Mouse (Mus musculus): Measurements from ENCODE around the gene Ros1.

DNA sequence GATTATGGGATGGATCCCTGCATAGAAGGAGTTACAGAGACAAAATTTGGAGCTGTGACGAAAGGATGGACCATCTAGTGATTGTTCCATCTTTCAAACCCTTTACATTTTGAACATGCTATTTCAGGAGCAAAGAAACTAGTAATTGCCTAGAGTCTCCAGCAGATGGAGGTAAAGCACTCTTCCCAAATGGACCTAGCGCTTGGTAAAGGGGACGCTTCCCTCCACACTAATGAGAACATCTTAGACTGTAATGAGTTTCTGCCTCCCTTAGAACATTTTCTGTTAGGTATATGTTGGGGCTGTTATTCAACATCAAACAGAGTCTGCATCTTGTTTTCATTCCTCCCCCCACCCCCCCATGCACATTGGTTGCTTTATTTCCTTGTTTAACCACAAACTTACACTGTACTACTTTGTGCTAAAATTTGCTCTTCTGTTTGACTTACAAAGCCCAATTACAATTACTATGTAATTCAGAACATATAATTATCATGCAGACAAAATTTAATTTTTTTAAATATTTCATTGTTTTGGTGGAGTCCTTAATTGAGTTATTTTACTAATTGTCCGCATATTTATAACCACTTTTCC is 88.8 kb downstream of the Ros1 start:
- TF ChIP-seq POLR2A (IDR thresholded peaks at IDR 0.05; ENCODE audit: insufficient read length, low read depth) = no peak
- TF ChIP-seq MYOD1 (IDR thresholded peaks at IDR 0.05; ENCODE audit: control insufficient read depth in 1 of 3, insufficient read length in 2 of 3, low read depth in 2 of 3) = no peak
- TF ChIP-seq E2F4 (IDR thresholded peaks at IDR 0.05; ENCODE audit: insufficient read depth) = no peak
- TF ChIP-seq MYOG (IDR thresholded peaks at IDR 0.05; ENCODE audit: control insufficient read depth in 1 of 3, insufficient read depth in 1 of 3, insufficient read length in 2 of 3, low read depth in 2 of 3) = no peak
- no peak for TF ChIP-seq SRF (IDR thresholded peaks at IDR 0.05; ENCODE audit: control insufficient read depth, insufficient read length, low read depth)
- TF ChIP-seq POLR2AphosphoS2 (IDR thresholded peaks at IDR 0.05; ENCODE audit: insufficient read length, low read depth) = no peak
- no peak for TF ChIP-seq CEBPB (IDR thresholded peaks at IDR 0.05; ENCODE audit: insufficient read depth, poor library complexity, severe bottlenecking)

Measured in myocyte (in vitro differentiated cells).